Mouse (Mus musculus) forebrain, embryonic 10.5 days (tissue): ENCODE measurements around the gene Adgre4. TPM values are rescaled to one million over a fixed set of nuclear protein-coding genes. Genes with fewer than 3 reads are reported as not detected.
A peak's percentile ranks its signal among the peaks of the same experiment; 100 is the strongest.
"Not testable (repeated sequence)": the region's sequence is repeated elsewhere in the genome, so short reads cannot be mapped to it uniquely, and the experiment has no call there.

Source experiments
- DNase-seq: peaks from one replicate; pipeline ENCODE4 v3.0.0-alpha.2; 2017; ENCODE audit warnings: low spot score; ENCODE audit errors: extremely low spot score
- H3K27ac ChIP-seq: fragments of 300-500 bp; sonication (generic); 2 replicates; pipeline ENCODE4 v1.5.1; 2016; ENCODE audit warnings: mild to moderate bottlenecking
- H3K27me3 ChIP-seq: fragments of 300-500 bp; sonication (generic); 2 replicates; pipeline ENCODE4 v1.6.1; 2016; ENCODE audit warnings: mild to moderate bottlenecking; ENCODE audit not compliant: poor library complexity, severe bottlenecking
- H3K36me3 ChIP-seq: fragments of 300-500 bp; sonication (generic); replicated peaks from 2 replicates; pipeline ENCODE4 v1.6.1; 2016; ENCODE audit warnings: mild to moderate bottlenecking, moderate library complexity
- H3K4me1 ChIP-seq: fragments of 300-500 bp; sonication (generic); 2 replicates; pipeline ENCODE4 v1.6.1; 2016
- H3K4me3 ChIP-seq: fragments of 300-500 bp; sonication (generic); 2 replicates; pipeline ENCODE4 v1.5.1; 2016; ENCODE audit warnings: mild to moderate bottlenecking, moderate library complexity
- H3K9me3 ChIP-seq: fragments of 300-500 bp; sonication (generic); 2 replicates; pipeline ENCODE4 v1.6.1; 2016; ENCODE audit warnings: mild to moderate bottlenecking, moderate library complexity
- whole genome bisulfite sequencing: fragments of 180-500 bp; shearing (Covaris S2); methylation state at CpG from one replicate; pipeline ENCODE4 v1.1.7; 2016; 5-methylcytosine and 5-hydroxymethylcytosine counted together
- polyA plus RNA-seq: library from polyadenylated mRNA; unstranded; fragments of >200 nt; fragmentation: Nextera tagmentation; extraction: Ambion mirVana; gene quantifications from 2 replicates; pipeline ENCODE4 v1.2.1, GENCODE M21; 2016

The Adgre4 gene
- polyA plus RNA-seq, 1 experiment from 2014 or later = 0.16 TPM

- Histone ChIP-seq H3K27ac (no peak overlapping the region), H3K9me3 (peaks cover 6% of the 10 kb centered on the region; the same call in 1 of the 2 replicates), H3K36me3 (peaks cover 8% of the 10 kb centered on the region), H3K27me3 (no peaks in the 10 kb centered on the region), H3K4me1 (peaks cover 12% of the 10 kb centered on the region), H3K4me3 (no peak overlapping the region)
- 94% methylated on average over 4 of the region's 4 CpGs for WGBS
- DNase-seq = no peak
Observed at GRCm38 (mm10) chr17:55877184-55877583, 127.4 kb downstream of the Adgre4 start.

GRCm38 (mm10) chr17:55878282-55878635 lies 128.5 kb downstream of the Adgre4 start:
- H3K27ac ChIP-seq = peak overlapping the region; percentile 77
- DNase-seq = not testable (repeated sequence)

DNA sequence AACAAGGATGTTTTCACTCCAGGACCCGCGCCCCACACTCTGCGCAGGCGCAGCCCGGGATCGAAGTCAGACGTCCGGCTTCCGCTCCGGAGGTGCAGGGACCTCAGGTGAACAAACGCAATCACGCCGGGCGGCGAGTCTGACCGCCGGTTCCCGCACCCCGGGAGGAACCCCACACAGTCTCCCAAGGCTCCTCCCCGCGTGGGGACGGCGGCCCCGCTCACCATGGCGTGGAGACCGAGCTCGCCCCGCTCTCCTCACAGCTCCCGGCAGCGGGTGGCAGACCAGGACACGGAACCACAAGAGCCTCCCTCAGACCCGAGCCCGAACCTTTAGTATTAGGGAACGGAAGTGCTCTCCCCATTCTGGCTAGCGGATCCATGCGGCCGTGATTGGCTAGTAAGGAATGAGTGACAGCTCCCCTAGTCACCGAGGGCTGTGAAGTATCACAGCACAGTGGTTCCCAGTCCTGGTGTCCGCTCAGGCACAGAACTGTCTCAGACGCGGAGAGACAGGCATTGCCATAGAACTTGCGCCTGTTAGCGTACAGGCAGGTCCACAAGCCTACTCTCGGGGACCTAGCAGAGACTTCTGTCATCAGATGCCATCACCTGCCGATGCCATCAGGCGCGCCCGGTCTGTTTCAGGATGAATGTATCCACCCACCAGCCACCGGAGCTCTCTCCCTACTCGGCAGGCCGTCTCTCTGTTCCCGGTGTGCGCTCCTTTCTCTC lies 129.0 kb downstream of the Adgre4 start, which contains the start of gene Zfp119a:
Gene Zfp119a (minus strand): TSS at position 295 of the 734 bp plus-strand sequence.
- not testable (repeated sequence) for H3K27me3 ChIP-seq, H3K9me3 ChIP-seq, H3K36me3 ChIP-seq
- H3K27ac ChIP-seq = peak within 1 kb of the TSS; percentile 85
- H3K4me1 ChIP-seq = peaks cover 12% of the 10 kb centered on the region
- DNase-seq = peak; percentile 81
- WGBS = under 1% methylated on average over 43 of the region's 53 CpGs
- H3K4me3 ChIP-seq = peak within 1 kb of the TSS; percentile 56

More at GRCm38 (mm10) chr17:55878282-55878635, 128.5 kb downstream of the Adgre4 start:
- WGBS = 3% methylated on average over 7 of the region's 8 CpGs
- H3K4me3 ChIP-seq = peak overlapping the region; percentile 56
- not testable (repeated sequence) for H3K27me3 ChIP-seq, H3K36me3 ChIP-seq, H3K9me3 ChIP-seq
- H3K4me1 ChIP-seq = peaks cover 12% of the 10 kb centered on the region

GRCm38 (mm10) chr17:55883631-55884030 lies 133.8 kb downstream of the Adgre4 start:
- no peak overlapping the region for H3K4me3 ChIP-seq
- H3K27me3 ChIP-seq = no peaks in the 10 kb centered on the region
- no peak for DNase-seq

GRCm38 (mm10) chr17:55884912-55885311 lies 135.1 kb downstream of the Adgre4 start:
- no peaks in the 10 kb centered on the region for H3K9me3 ChIP-seq
- H3K4me1 ChIP-seq = no peaks in the 10 kb centered on the region; the same call in 1 of the 2 replicates
- no peak overlapping the region for H3K27ac ChIP-seq
- no peak overlapping the region for H3K4me3 ChIP-seq
- no peak for DNase-seq
- 67% methylated on average over 2 of the region's 2 CpGs for WGBS
- H3K36me3 ChIP-seq = no peaks in the 10 kb centered on the region
- no peaks in the 10 kb centered on the region for H3K27me3 ChIP-seq

More at GRCm38 (mm10) chr17:55883631-55884030, 133.8 kb downstream of the Adgre4 start:
- Histone ChIP-seq H3K4me1 (peaks cover 6% of the 10 kb centered on the region), H3K9me3 (no peaks in the 10 kb centered on the region), H3K27ac (no peak overlapping the region), H3K36me3 (no peaks in the 10 kb centered on the region)
- WGBS = 72% methylated on average over 2 of the region's 2 CpGs

DNA sequence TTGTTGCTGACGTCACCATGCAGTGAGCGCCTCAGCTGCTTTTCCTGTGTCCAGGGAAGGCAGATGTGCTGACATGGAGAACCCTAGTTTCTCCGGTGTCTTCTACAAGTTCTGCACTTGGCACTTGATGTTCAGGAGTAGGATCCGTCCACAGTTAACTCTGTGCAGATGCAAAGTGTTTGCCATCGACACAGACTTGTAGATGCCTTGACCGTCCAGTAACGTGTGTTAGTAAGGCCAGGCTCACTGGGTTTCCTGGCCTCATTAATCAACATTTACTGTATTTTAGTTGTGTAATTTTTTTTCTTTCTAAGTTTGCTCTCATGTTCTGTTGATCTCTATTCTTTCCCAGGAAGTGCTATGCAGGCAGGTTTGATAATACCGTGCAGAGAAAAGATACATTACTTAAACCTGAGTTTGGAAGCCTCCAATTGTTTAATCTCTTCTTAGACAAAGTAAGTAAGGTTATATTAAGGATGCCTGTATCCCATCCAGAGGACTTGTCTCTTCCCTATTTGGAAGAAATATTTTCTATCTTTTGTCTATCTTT lies 142.7 kb downstream of the Adgre4 start:
- not testable (repeated sequence) for H3K9me3 ChIP-seq, H3K27me3 ChIP-seq, DNase-seq
- Histone ChIP-seq H3K4me1 (peaks cover 12% of the 10 kb centered on the region), H3K36me3 (peaks cover 21% of the 10 kb centered on the region), H3K27ac (peak overlapping the region; percentile 66), H3K4me3 (peak overlapping the region; percentile 56)
- WGBS = 20% methylated on average over 7 of the region's 8 CpGs

GRCm38 (mm10) chr17:55903087-55903486 lies 153.3 kb downstream of the Adgre4 start:
- Histone ChIP-seq H3K36me3 (peaks cover 10% of the 10 kb centered on the region), H3K4me1 (no peaks in the 10 kb centered on the region), H3K9me3 (peaks cover 10% of the 10 kb centered on the region), H3K4me3 (no peak overlapping the region), H3K27ac (no peak overlapping the region), H3K27me3 (no peaks in the 10 kb centered on the region)
- DNase-seq = no peak
- WGBS = 71% methylated on average over 2 of the region's 2 CpGs

Other genes with a start within 250 kb of the Adgre4 start
- not detected in 2 replicates for gene Vmn2r118, start 124.8 kb upstream of the Adgre4 start, polyA plus RNA-seq
- 11.8 and 12.3 TPM in 2 replicates for gene Pot1b, start 37.4 kb upstream of the Adgre4 start, polyA plus RNA-seq
- gene Zfp119a, start 128.9 kb downstream of the Adgre4 start, polyA plus RNA-seq = 9.1 and 10.5 TPM in 2 replicates
- 12.9 and 15.3 TPM in 2 replicates for gene Zfp959, start 142.1 kb downstream of the Adgre4 start, polyA plus RNA-seq
- gene Zfp119b, start 199.5 kb downstream of the Adgre4 start, polyA plus RNA-seq = 6.4 and 6.6 TPM in 2 replicates
- gene Ebi3, start 202.7 kb downstream of the Adgre4 start, polyA plus RNA-seq = 1.4 and 1.9 TPM in 2 replicates
- gene Yju2, start 209.1 kb downstream of the Adgre4 start, polyA plus RNA-seq = 29.2 and 30.4 TPM in 2 replicates
- 42.1 and 50.3 TPM in 2 replicates for gene Shd, start 220.5 kb downstream of the Adgre4 start, polyA plus RNA-seq
- gene Fsd1, start 236.5 kb downstream of the Adgre4 start, polyA plus RNA-seq = 74.4 and 80.9 TPM in 2 replicates